Mouse (Mus musculus): ENCODE results near the gene Prss45.

DNA sequence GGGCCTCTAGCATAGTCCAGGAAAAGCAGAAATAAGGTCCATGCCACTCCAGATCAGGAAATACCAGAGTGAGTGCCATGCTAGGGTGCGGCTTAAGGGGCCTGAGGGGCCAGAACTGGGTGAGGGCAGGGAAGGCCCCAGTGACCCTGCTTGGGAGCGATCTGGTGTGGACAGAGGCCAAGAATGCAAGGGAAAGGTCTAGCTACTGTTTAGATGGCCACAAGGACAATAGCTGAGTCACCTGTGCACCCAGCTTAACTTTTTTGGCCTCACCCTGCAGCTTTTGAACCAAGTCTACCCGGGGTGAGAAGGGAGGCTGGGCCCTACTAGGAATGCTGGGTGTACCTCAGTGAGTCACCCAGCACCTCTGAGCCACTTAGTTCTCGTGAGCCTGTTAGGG lies 46.4 kb downstream of the Prss45 start:
- TF ChIP-seq CTCF (conservative IDR thresholded peaks at IDR 0.05; ENCODE audit: insufficient read depth, insufficient read length, low read depth, low read length) = 0 out of 2 replicates have a peak, but pooled peaks have one; percentile 1
- TF ChIP-seq POLR2A (IDR thresholded peaks at IDR 0.05; ENCODE audit: low read depth, low read length) = no peak

Data from kidney, adult 2 months (tissue).